Mouse (Mus musculus) erythroblast, embryonic 14.5 days (primary cell): ENCODE measurements around the gene Eif3d.

Experiments used
- GATA1 ChIP-seq: IDR thresholded peaks from 2 replicates; pipeline ENCODE4 v1.6.1; 2012; ENCODE audit warnings: low read length, inconsistent platforms, mixed read lengths
- TAL1 ChIP-seq: IDR thresholded peaks from 3 replicates; pipeline ENCODE4 v1.6.1; 2012; ENCODE audit warnings: low read length, inconsistent platforms, mixed read lengths

- TF ChIP-seq TAL1 (no peak), GATA1 (no peak)
Measured at GRCm38 (mm10) chr15:77957625-77958024, 13.0 kb downstream of the Eif3d start.
